ENCODE assay signal across 14 mouse cellular contexts in the genomic region with DNA sequence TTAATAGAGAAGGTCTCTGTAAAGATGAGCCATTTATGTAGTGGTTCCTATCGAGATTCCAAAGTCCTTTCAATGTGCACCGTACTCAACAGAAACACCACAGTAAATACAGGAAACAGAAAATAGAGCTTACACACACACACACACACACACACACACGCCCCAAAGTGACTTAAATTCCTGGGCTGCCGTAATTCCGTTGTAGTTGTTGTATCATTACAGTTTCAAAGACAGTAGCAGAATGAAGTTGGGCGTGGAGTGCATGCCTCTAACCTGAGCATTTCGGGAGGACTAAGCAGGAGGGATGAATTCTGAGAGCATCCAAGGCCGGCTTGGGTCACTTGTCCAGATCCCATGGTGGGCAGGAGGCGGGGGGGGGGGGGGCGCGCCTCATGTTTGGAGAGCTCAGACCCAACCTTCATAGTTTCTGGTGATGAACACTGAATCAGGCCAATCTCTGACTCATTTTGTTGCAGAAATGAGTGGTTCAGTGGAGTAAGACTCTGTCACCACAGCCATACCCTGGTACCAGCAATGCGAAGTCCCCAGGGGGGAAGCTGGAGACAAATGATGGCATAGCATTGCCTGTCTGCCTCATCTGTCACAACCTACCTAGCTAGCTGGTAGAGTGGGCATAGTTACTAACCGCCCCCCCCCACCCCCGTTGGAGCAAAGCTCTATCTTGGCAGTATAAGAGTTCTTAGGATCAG. TPM values are rescaled to one million over a fixed set of nuclear protein-coding genes. Genes with fewer than 3 reads are reported as not detected.
A peak's percentile ranks its signal among the peaks of the same experiment; 100 is the strongest.
DNase-seq lines count a peak whose midpoint lies in the region; ATAC-seq and TF ChIP-seq lines count a peak whose summit lies in the region.
"Had no signal": no experiment of that assay in that cellular context is flagged by ENCODE, and none has a peak within 500 bp of the region (broad histone marks: within the 10 kb centered on the region; RNA-seq: fewer than 3 reads in every experiment).

No protein-coding gene starts in this region.

- peak; percentile 26 to 32 for DNase-seq in cerebellum, postnatal 10 days
- no peak for DNase-seq in cerebellum, adult 18-20 months
- no peak for DNase-seq in liver, embryonic 11.5 days (ENCODE audit: low spot score)
- DNase-seq in liver: no peak
- DNase-seq in heart, adult 9 months (ENCODE audit: low spot score in 2 of 2): no peak
- no peak for DNase-seq in spleen, postnatal 36 days (ENCODE audit: low spot score in 2 of 2)
- DNase-seq: adrenal gland, adult 8-10 months; right cerebral cortex, adult 18-20 months had no signal

- TF ChIP-seq POLR2A in small intestine, adult 2 months (IDR thresholded peaks at IDR 0.05; ENCODE audit: low read depth, low read length): no peak

- no peaks in the 10 kb centered on the region for H3K27me3 ChIP-seq in liver, embryonic 11.5 days (replicated peaks; ENCODE audit: control insufficient read depth, insufficient read depth, low read length)
- H3K27me3 ChIP-seq in small intestine, adult 2 months (ENCODE audit: control insufficient read depth, insufficient read depth, low read length): no peaks in the 10 kb centered on the region
- H3K27me3 ChIP-seq: heart, embryonic 13.5 days; neural tube, embryonic 15.5 days had no signal

- no peaks in the 10 kb centered on the region for H3K36me3 ChIP-seq in liver, embryonic 11.5 days (ENCODE audit: control insufficient read depth, insufficient read depth, low read length)
- no peaks in the 10 kb centered on the region for H3K36me3 ChIP-seq in small intestine, adult 2 months (ENCODE audit: control insufficient read depth, insufficient read depth, low read length)
- H3K36me3 ChIP-seq: heart, embryonic 13.5 days; hindbrain, embryonic 10.5 days; neural tube, embryonic 15.5 days had no signal

- peak overlapping the region; percentile 79; the same call in 1 of the 2 replicates for H3K27ac ChIP-seq in liver, embryonic 11.5 days (ENCODE audit: low read depth, low read length)
- H3K27ac ChIP-seq in brown adipose tissue, adult 24 weeks (replicated peaks; ENCODE audit: low read depth, low read length): peak overlapping the region; percentile 55
- peak overlapping the region; percentile 32; the same call in 1 of the 2 replicates for H3K27ac ChIP-seq in small intestine, adult 2 months (ENCODE audit: insufficient read depth, low read depth, low read length)
- H3K27ac ChIP-seq: heart, embryonic 13.5 days; hindbrain, embryonic 10.5 days had no signal

- H3K9me3 ChIP-seq in liver, embryonic 11.5 days (ENCODE audit: control insufficient read depth, low read length): no peaks in the 10 kb centered on the region
- H3K9me3 ChIP-seq: heart, embryonic 13.5 days; hindbrain, embryonic 10.5 days; neural tube, embryonic 15.5 days had no signal

- WGBS in liver, embryonic 11.5 days: 81% methylated on average over 14 of the region's 14 CpGs
- 55% methylated on average over 14 of the region's 14 CpGs for WGBS in small intestine, adult 2 months

- peak overlapping the region; percentile 68 for H3K9ac ChIP-seq in liver, embryonic 11.5 days (ENCODE audit: low read depth, low read length)
- H3K9ac ChIP-seq: neural tube, embryonic 15.5 days had no signal

- no peak overlapping the region for H3K4me3 ChIP-seq in liver, embryonic 11.5 days (ENCODE audit: low read depth, low read length)
- H3K4me3 ChIP-seq in brown adipose tissue, adult 24 weeks (ENCODE audit: insufficient read depth, low read depth, low read length): no peak overlapping the region
- H3K4me3 ChIP-seq in small intestine, adult 2 months (ENCODE audit: low read depth, low read length): no peak overlapping the region
- H3K4me3 ChIP-seq: heart, embryonic 13.5 days; hindbrain, embryonic 10.5 days; neural tube, embryonic 15.5 days had no signal

- peaks cover 48% of the 10 kb centered on the region for H3K4me1 ChIP-seq in liver, embryonic 11.5 days (replicated peaks; ENCODE audit: control insufficient read depth, insufficient read depth, low read length)
- peaks cover 71% of the 10 kb centered on the region for H3K4me1 ChIP-seq in brown adipose tissue, adult 24 weeks (ENCODE audit: control insufficient read depth, insufficient read depth, insufficient read length, low read length)
- H3K4me1 ChIP-seq in small intestine, adult 2 months (ENCODE audit: control insufficient read depth, insufficient read depth, insufficient read length, low read length): peaks cover 32% of the 10 kb centered on the region

- TF ChIP-seq CTCF in small intestine, adult 2 months (IDR thresholded peaks at IDR 0.05; ENCODE audit: extremely low read depth, insufficient read length, insufficient replicate concordance, low read depth, low read length): no peak

- no peak for ATAC-seq in liver, embryonic 11.5 days (replicated peaks; ENCODE audit: low FRiP score)
- ATAC-seq: forebrain, embryonic 14.5 days had no signal

- peak overlapping the region; percentile 70 for H3K4me2 ChIP-seq in liver, embryonic 11.5 days
- H3K4me2 ChIP-seq: neural tube, embryonic 15.5 days had no signal

RNA-seq across cellular contexts. Expression of a gene that starts 9.7 kb away (rescaled TPM):
- polyA plus RNA-seq in liver, embryonic 11.5 days (2014; fragmentation: Nextera tagmentation; extraction: Ambion mirVana): 2.3 and 2.8 TPM in 2 replicates
- polyA plus RNA-seq in brown adipose tissue, adult 24 weeks (2012; ENCODE audit: insufficient read depth, insufficient read length, missing spikeins): 61.4 and 63.8 TPM in 2 replicates
- polyA plus RNA-seq in small intestine, adult 2 months (2012; rRNA removed): 9.6 and 16.2 TPM in 2 replicates

Comparison
In these comparisons a context has a peak if more than half of its experiments do, and no peak if none do; other contexts are left out.
1. DNase-seq: peak in cerebellum, postnatal 10 days (2 of 2); none in cerebellum, adult 18-20 months (0 of 2), liver, embryonic 11.5 days (single experiment), liver (single experiment), heart, adult 9 months (0 of 2) and spleen, postnatal 36 days (0 of 2).
2. Peak in every context shown above with its lines, with median percentiles within 50 percentile points of each other: H3K27ac ChIP-seq.